Comparison of ENCODE assay signal across 16 mouse cellular contexts in the genomic region with DNA sequence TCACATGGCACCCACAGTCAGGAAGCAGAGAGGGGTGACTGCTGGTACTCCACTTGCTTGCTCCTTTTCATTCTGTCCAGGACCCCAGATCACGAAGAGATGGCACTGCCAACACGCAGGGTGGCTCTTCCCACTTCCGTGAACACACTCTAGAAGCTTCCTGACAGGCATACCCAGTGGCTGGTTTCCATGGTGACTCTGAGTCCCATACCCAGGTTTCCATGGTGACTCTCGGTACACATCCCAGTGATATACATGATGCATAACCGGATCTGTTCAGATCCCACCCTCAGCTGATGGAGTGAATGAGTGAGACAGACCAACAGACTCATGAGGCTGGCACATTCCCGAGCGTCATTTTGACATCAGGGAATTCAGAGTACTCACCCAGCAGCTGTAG. TPM values are rescaled to one million over a fixed set of nuclear protein-coding genes. Genes with fewer than 3 reads are reported as not detected.
A peak's percentile ranks its signal among the peaks of the same experiment; 100 is the strongest.
DNase-seq lines count a peak whose midpoint lies in the region; ATAC-seq and TF ChIP-seq lines count a peak whose summit lies in the region.
"Had no signal": no experiment of that assay in that cellular context is flagged by ENCODE, and none has a peak within 500 bp of the region (broad histone marks: within the 10 kb centered on the region; RNA-seq: fewer than 3 reads in every experiment).

No protein-coding gene starts in this region.

- no peak overlapping the region for H3K4me2 ChIP-seq in midbrain, postnatal 0 days (ENCODE audit: low read depth, low read length, poor library complexity, severe bottlenecking)
- H3K4me2 ChIP-seq: liver, embryonic 11.5 days had no signal

- H3K4me3 ChIP-seq in midbrain, postnatal 0 days (ENCODE audit: low read depth, low read length) = no peak overlapping the region
- H3K4me3 ChIP-seq in lung, adult 2 months (replicated peaks; ENCODE audit: extremely low read depth, low read depth, low read length) = no peak overlapping the region
- H3K4me3 ChIP-seq: erythroblast, embryonic 14.5 days; left cerebral cortex, adult 2 months had no signal

- H3K9ac ChIP-seq in midbrain, postnatal 0 days (replicated peaks; ENCODE audit: low read length, poor library complexity, severe bottlenecking) = no peak overlapping the region

- WGBS in midbrain, postnatal 0 days = 36% methylated on average over 7 of the region's 7 CpGs
- WGBS in lung, adult 2 months = 83% methylated on average over 7 of the region's 7 CpGs

- H3K4me1 ChIP-seq in midbrain, postnatal 0 days (ENCODE audit: insufficient read depth, low read length) = no peaks in the 10 kb centered on the region; the same call in 1 of the 2 replicates
- H3K4me1 ChIP-seq in lung, adult 2 months (ENCODE audit: control insufficient read depth, insufficient read depth, low read length) = no peaks in the 10 kb centered on the region

- H3K9me3 ChIP-seq in midbrain, postnatal 0 days (ENCODE audit: low read length) = no peaks in the 10 kb centered on the region

- peak; percentile 33 for DNase-seq in layer of hippocampus, adult 11-12 months (ENCODE audit: low spot score)
- no peak for DNase-seq in layer of hippocampus, postnatal 10 days (ENCODE audit: low spot score in 2 of 2)
- DNase-seq in brain, embryonic 14.5 days (ENCODE audit: low read depth) = peak; percentile 81
- peak; percentile 41 to 56 for DNase-seq in frontal cortex, adult 2 months (ENCODE audit: extremely low spot score in 1 of 2, low spot score in 1 of 2)
- DNase-seq in midbrain, postnatal 0 days (ENCODE audit: low spot score) = peak; percentile 82
- DNase-seq in urinary bladder, adult 2 months (ENCODE audit: low spot score) = no peak
- no peak for DNase-seq in lung, adult 2 months
- DNase-seq: cerebellum, adult 9-10 months; thymus, adult 2 months had no signal

- no peaks in the 10 kb centered on the region for H3K36me3 ChIP-seq in midbrain, postnatal 0 days (ENCODE audit: insufficient read depth, low read length)

- peak overlapping the region; percentile 26; the same call in 1 of the 2 replicates for H3K27ac ChIP-seq in midbrain, postnatal 0 days (ENCODE audit: low read depth, low read length)
- H3K27ac ChIP-seq: left cerebral cortex, adult 2 months had no signal

- TF ChIP-seq CTCF in brain, embryonic 14.5 days (IDR thresholded peaks at IDR 0.05; ENCODE audit: borderline replicate concordance, extremely low read depth, insufficient read depth, insufficient read length) = no peak
- no peak for TF ChIP-seq CTCF in midbrain, postnatal 0 days (IDR thresholded peaks at IDR 0.05)
- no peak for TF ChIP-seq CTCF in lung, adult 2 months (IDR thresholded peaks at IDR 0.05; ENCODE audit: insufficient read depth, low read length)

- TF ChIP-seq POLR2A in brain, embryonic 14.5 days (IDR thresholded peaks at IDR 0.05; ENCODE audit: borderline replicate concordance, extremely low read depth, insufficient read depth, insufficient read length, poor library complexity, severe bottlenecking) = no peak
- no peak for TF ChIP-seq POLR2A in lung, adult 2 months (IDR thresholded peaks at IDR 0.05; ENCODE audit: borderline replicate concordance, extremely low read depth, low read depth, low read length)

- ATAC-seq in midbrain, postnatal 0 days (ENCODE audit: low FRiP score) = peak; percentile 81
- ATAC-seq: inflammation-experienced regulatory T-cells, adult 6 months; lung, postnatal 0 days had no signal

- H3K27me3 ChIP-seq in midbrain, postnatal 0 days (ENCODE audit: insufficient read depth, low read length) = no peaks in the 10 kb centered on the region

RNA-seq across cellular contexts. Expression of gene Foxf1, which starts 25.1 kb away (rescaled TPM):
- 1 to 10 TPM; 1.3 to 1.4 TPM for total RNA-seq in layer of hippocampus, postnatal 10 days (2021)
- polyA plus RNA-seq in brain, embryonic 14.5 days (2012; rRNA removed) = 1.2 and 1.3 TPM in 2 replicates
- polyA plus RNA-seq in frontal cortex, adult 2 months (2012; rRNA removed) = 2.1 and 2.4 TPM in 2 replicates
- 0.71 and 3.5 TPM in 2 replicates for total RNA-seq in midbrain, postnatal 0 days (2014; rRNA removed)
- polyA plus RNA-seq in midbrain, postnatal 0 days (2015; fragmentation: Nextera tagmentation; extraction: Ambion mirVana) = 1.5 and 1.6 TPM in 2 replicates
- polyA plus RNA-seq in urinary bladder, adult 2 months (2012; rRNA removed) = 104 and 117 TPM in 2 replicates
- polyA plus RNA-seq in lung, adult 2 months (2012; rRNA removed) = 194 and 406 TPM in 2 replicates
- total RNA-seq: MEL; monocyte, adult 5-6 weeks had no signal
- polyA plus RNA-seq: erythroblast, embryonic 14.5 days had no signal

RNA-seq across cellular contexts. Expression of gene Mthfsd, which starts 49.1 kb away (rescaled TPM):
- total RNA-seq in layer of hippocampus, postnatal 10 days (2021) = 10 to 100 TPM; 28.1 to 29.3 TPM
- 81.0 and 120 TPM in 2 replicates for polyA plus RNA-seq in brain, embryonic 14.5 days (2012; rRNA removed)
- polyA plus RNA-seq in frontal cortex, adult 2 months (2012; rRNA removed) = 87.9 and 95.5 TPM in 2 replicates
- total RNA-seq in midbrain, postnatal 0 days (2014; rRNA removed) = 53.4 and 67.1 TPM in 2 replicates
- 34.6 and 37.2 TPM in 2 replicates for polyA plus RNA-seq in midbrain, postnatal 0 days (2015; fragmentation: Nextera tagmentation; extraction: Ambion mirVana)
- 95.5 and 139 TPM in 2 replicates for polyA plus RNA-seq in urinary bladder, adult 2 months (2012; rRNA removed)
- polyA plus RNA-seq in lung, adult 2 months (2012; rRNA removed) = 44.7 and 51.6 TPM in 2 replicates

RNA-seq across cellular contexts. Expression of gene Foxc2, which starts 56.9 kb away (rescaled TPM):
- 1 to 10 TPM; 1.5 to 2.5 TPM for total RNA-seq in layer of hippocampus, postnatal 10 days (2021)
- 1.4 and 3.5 TPM in 2 replicates for polyA plus RNA-seq in brain, embryonic 14.5 days (2012; rRNA removed)
- polyA plus RNA-seq in frontal cortex, adult 2 months (2012; rRNA removed) = 1.5 TPM in 2 replicates
- total RNA-seq in midbrain, postnatal 0 days (2014; rRNA removed) = 7.6 and 10.9 TPM in 2 replicates
- 2.6 and 2.8 TPM in 2 replicates for polyA plus RNA-seq in midbrain, postnatal 0 days (2015; fragmentation: Nextera tagmentation; extraction: Ambion mirVana)
- 0.47 and 1.0 TPM in 2 replicates for polyA plus RNA-seq in urinary bladder, adult 2 months (2012; rRNA removed)
- polyA plus RNA-seq in lung, adult 2 months (2012; rRNA removed) = 1.4 and 1.6 TPM in 2 replicates
- total RNA-seq: monocyte, adult 5-6 weeks had no signal
- polyA plus RNA-seq: erythroblast, embryonic 14.5 days; inflammation-experienced regulatory T-cells, adult 6 months had no signal

Comparison
In these comparisons a context has a peak if more than half of its experiments do, and no peak if none do; other contexts are left out.
1. DNase-seq: peak in layer of hippocampus, adult 11-12 months (single experiment), brain, embryonic 14.5 days (single experiment), frontal cortex, adult 2 months (2 of 2) and midbrain, postnatal 0 days (single experiment); none in layer of hippocampus, postnatal 10 days (0 of 2), urinary bladder, adult 2 months (single experiment) and lung, adult 2 months (single experiment).
2. RNA of gene Foxf1, which starts 25.1 kb away (polyA plus RNA-seq): 194 to 406 TPM in lung, adult 2 months and 104 to 117 TPM in urinary bladder, adult 2 months; 2.1 to 2.4 TPM in frontal cortex, adult 2 months, 1.5 to 1.6 TPM in midbrain, postnatal 0 days and 1.2 to 1.3 TPM in brain, embryonic 14.5 days; every median in the first group is over 10 times any median in the second.